Mouse (Mus musculus) granulocyte monocyte progenitor cell, adult 5-6 weeks (primary cell): ENCODE data around the gene Stk35. TPM values are rescaled to one million over a fixed set of nuclear protein-coding genes. Genes with fewer than 3 reads are reported as not detected.

ENCODE experiments used
- ATAC-seq: replicated peaks from 2 replicates; pipeline ENCODE4 v1.8.0; 2016; ENCODE audit warnings: mild to moderate bottlenecking, moderate TSS enrichment, inconsistent platforms; ENCODE audit not compliant: poor library complexity, severe bottlenecking
- total RNA-seq, 2 experiments: library from RNA; stranded (forward) in 1 of 2; stranded (reverse) in 1 of 2; fragments of 200-712, 200-1000 nt in 1 of 2; fragments of >200 nt in 1 of 2; fragmentation: Nextera tagmentation in 1 of 2; gene quantifications; 2 replicates each; pipeline ENCODE4 v1.2.3; 2014 to 2017

Gene Stk35
- 16.8 and 19.3 TPM in 2 replicates for total RNA-seq (2014; fragmentation: Nextera tagmentation)
- 8.7 and 9.1 TPM in 2 replicates for total RNA-seq (2017)

DNA sequence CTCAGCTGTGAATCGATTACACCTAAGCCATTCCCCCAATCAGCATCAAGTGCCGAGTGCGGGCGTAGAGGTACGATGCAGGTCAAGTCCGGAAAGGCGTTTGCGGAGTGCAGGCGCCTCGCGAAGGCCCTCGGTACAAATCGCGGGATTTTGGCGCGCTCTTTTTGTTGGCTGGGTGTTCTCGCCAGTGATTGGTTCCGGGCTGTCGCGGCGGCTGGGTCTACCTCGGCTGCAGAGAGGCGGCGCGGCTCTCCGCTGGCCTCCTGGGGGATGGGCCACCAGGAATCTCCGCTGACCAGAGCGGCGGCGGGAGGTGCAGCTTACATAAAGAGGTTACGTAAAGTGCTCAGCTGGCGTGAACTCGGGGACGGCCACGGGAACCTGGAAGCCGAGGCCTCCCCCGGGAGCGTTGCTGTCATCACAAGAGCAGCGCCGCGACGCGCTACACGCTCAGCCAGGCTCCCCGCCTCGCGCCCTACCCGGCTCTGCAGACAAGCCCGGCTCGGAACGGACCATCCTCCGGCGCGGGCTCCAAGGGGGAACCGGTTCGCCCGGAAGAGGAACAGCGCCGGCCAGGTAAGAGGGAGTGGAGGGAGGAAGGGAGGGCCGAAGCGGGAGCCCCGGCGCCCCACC, at the start of gene Stk35:
TSS of gene Stk35 (plus strand) at position 247 of the 633 bp plus-strand sequence.
- peak; percentile 77 for ATAC-seq

DNA sequence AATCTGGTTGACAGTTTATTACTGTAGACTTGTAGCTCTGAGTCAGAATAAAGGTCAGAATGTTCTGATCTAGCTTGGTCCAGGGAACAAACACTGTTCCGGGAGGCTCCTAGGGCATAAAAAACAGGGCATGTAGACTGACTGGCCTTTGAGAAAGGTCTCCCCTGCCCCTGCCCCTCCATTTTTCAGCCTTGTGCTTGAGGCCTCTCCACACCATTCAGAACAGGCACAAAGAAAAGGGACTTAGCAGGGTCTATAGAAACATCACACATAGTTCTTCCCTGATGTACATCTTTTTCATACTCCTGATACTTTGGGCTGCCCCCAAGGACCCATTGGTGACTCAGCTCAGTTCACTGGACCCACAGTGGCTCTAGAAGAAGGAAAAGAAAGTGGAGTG, 18.3 kb upstream of the Stk35 start:
- ATAC-seq = no peak

DNA sequence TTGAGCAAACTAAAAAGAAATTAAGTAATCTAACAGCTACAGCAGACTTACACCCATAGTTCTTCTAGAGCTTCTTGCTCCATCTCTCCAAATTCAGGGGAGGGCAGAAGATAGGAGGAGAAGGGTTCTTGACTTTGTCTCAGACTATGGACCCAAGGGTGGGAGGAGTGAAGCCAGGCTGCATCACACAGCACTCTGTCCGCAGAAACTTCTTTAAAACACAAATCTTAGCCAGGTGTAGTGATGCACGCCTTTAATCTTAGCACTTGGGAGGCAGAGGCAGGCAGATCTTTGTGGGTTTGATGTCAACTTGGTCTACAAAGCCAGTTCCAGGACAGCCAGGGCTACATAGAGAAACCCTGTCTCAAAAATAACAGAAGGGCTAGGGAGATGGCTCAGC, 3.8 kb upstream of the Stk35 start:
- no peak for ATAC-seq

DNA sequence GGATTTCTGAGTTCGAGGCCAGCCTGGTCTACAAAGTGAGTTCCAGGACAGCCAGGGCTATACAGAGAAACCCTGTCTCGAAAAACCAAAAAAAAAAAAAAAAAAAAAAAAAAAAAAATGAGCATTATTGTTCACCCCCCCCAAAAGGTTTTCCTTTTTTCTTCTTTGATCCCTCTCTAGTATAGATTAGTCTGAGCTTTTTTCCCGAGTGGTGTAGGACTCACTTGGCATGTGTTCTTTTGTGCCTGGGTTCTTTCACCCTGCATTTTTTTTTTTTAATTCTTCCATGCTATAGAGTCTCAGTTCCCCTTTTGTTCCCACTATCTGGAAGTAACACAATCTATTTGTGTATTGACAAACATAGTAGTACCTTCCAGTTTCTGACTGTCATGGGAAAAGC, 2.6 kb upstream of the Stk35 start:
- no peak for ATAC-seq

DNA sequence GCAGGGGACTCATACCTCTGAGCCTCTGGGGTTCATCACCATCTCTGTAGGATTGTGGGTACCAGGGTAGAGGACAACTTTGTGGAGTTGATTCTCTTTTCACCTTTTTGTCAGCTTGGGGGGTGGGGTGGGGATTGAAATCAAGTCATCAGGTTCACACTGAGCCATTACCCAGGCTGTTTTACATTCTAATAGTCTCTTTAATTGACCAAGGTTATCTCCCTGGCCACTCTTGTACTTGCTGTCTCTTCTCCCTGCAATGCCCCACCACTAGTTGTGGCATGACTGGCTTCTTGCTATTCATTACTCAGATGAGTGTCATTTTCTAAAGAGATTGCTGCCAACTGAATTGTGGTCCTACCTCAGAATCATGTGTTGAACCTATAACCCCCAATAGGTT, 1.9 kb upstream of the Stk35 start:
- no peak for ATAC-seq

DNA sequence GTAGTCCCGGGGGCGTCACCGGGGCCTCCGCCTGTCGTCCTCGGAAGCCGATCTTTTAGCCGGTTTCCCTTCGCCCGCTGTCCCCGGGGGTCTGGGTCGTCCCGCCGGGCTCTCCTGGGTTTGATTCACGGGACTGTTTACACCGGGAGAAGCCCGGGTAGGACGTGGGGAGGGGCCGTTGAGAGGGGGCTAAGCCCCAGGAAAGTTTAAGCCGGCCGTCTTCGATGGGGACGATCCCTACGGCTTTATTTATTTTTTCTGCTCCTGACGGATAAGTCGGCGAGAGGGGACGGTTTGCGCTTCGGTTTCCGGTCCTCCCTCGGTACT, 550 bp downstream of the Stk35 start:
- 0 out of 2 replicates have a peak, but pooled peaks have one; percentile 2 for ATAC-seq

DNA sequence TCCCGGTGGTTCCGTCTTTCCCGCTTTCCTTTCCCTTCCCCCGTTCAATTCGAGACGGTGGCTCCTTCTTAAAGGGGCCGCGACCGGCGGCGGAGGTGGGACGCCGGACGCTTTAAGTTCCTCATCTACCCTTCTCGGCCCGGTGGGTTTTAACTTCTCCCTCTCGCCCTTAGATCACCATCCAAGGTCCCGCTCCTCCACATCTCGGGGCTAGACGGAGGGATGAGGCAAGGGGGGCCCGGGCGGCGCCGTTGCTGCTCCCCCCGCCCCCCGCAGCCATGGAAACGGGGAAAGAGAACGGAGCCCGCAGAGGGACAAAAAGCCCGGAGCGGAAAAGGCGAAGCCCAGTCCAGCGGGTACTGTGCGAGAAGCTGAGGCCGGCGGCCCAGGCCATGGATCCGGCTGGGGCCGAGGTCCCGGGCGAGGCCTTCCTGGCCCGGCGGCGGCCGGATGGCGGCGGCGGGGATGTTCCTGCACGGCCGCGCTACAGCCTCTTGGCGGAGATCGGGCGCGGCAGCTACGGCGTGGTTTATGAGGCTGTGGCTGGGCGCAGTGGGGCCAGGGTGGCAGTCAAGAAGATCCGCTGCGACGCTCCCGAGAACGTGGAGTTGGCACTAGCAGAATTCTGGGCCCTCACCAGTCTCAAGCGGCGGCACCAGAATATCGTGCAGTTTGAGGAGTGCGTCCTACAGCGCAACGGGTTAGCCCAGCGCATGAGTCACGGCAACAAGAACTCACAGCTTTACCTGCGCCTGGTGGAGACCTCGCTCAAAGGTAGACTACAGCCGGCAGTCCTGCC, 1.1 kb downstream of the Stk35 start:
- ATAC-seq = peak; percentile 72

DNA sequence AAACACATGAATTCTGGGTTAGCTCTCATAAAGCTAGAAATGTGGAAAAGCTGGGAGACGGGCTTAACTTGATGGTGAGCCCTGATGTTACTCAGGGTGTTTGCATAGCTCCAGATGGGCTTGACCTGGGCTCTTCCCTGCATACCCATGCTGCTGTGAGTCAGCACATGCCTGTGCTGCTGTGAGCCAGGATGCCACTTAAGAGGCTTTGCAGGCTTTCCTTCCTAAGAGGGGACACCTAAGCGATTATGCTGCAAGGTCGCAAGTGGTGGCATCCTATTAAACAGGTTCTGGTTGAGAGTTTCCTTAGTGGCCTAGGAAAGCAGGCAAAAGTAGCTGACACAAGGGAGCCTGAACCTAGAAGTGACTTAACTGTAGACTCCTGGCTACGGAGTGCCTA, 5.2 kb downstream of the Stk35 start:
- no peak for ATAC-seq

DNA sequence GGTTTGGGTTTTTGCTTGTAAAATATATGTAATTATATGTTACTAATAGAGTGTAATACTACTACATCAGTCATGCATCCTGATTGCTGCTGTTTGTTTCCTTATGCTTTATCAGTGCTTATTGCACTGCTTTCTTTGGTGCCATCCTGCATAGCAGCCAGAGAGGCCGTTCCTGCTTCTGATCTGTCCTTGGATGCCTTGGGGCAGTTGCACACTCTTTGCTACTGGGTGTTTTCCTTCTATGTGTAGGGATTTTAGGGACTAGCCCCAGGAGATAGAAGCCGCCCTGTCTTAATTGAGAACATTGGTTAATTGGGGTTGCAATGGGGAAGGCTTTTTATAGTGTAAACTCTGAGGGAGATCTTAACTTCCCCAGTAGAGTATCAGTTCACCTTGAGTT, 6.2 kb downstream of the Stk35 start:
- no peak for ATAC-seq

DNA sequence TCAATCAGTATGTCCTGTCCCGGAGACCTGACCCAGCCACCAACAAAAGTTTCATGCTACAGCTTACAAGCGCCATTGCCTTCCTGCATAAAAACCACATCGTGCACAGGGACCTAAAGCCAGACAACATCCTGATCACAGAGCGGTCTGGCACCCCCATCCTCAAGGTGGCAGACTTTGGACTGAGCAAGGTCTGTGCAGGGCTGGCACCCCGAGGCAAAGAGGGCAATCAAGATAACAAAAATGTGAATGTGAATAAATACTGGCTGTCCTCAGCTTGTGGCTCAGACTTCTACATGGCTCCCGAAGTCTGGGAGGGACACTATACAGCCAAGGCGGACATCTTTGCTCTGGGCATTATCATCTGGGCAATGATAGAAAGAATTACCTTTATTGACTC, 10.2 kb downstream of the Stk35 start:
- no peak for ATAC-seq

DNA sequence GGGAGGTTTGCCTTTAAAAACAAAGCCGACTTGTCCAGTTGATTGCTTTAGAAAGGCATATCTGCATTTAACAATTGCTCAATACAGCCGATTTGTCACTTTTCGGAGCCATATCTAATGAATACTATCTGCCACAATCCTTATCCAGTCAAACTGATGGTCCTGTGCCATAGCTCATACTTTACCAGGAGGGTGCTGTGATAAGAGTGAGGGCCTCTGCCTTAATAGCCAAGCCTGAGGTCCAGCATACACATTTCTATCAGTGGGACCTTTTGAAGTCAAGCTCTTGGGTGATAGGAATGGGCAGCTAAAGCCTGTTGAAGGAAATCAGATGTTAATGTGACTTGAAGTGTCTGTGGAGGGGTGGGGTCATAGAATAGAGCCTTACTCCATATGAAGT, 13.7 kb downstream of the Stk35 start:
- ATAC-seq = no peak

DNA sequence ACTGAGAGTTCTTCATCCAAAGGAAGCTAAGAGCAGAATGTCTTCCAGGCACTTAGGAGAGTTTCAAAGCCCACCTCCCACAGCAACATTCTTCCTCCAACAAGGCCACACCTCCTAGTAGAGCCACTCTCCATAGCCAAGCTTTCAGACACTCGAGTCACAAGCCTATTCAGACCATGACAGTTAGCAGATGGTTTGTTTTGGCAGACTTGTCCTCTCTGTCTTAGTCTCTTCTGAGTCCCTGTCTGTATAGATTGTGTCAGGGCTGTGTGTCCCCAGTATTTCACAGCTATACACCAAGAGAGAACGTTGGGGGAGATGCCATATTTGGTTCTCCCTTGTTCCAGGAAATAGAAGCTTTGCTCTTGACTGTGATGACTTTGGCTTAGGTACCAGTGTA, 14.8 kb downstream of the Stk35 start:
- no peak for ATAC-seq

DNA sequence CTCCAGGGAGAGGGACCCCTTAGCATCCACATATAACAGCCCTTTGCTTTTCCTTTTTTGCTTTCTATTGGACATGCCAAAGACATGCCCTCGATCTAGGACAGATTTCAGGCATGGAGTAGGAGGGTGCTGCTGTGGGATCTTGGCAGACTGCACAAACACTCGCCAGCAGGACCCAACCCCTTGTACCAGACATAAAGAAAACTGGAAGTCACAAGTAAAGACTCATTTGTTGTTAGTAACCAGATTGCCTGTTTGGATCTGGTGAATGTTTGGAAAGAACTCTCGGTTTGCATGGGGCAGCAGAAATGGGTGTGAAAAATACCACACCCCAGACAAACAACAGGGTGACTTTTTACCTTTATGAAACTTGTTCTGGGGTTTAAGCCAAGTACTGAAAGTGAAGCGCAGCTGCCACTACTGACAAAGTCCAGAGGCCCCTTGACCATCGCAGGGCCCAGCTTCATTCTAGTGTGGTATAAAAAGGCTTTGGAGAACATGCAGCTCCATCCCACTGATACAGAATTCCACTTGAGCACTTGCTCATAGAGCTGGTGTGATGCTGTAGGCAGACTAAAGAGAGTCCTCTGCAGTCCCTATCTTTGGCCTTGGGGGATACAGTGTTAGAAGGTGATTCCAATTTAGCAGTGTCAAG, 17.4 kb downstream of the Stk35 start:
- no peak for ATAC-seq

DNA sequence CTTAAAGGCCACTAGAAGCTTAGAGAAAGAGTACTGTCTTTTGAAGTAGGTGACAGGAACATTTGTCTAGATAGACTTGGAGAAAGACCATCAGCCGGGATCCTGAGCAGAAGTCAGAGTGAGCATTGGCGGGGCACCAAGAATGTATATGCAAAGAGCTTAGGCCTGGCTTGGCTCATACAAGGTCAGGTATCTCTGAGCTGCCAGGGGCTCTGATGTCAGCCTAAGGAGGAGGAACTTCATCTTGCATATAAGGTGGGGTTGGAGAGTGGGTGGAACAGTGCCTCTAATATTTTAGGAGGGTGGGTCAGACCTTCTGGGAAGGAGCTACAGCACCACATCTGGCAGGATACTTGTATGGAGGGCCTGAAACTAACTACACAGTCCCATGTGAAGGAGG, 18.6 kb downstream of the Stk35 start:
- no peak for ATAC-seq

DNA sequence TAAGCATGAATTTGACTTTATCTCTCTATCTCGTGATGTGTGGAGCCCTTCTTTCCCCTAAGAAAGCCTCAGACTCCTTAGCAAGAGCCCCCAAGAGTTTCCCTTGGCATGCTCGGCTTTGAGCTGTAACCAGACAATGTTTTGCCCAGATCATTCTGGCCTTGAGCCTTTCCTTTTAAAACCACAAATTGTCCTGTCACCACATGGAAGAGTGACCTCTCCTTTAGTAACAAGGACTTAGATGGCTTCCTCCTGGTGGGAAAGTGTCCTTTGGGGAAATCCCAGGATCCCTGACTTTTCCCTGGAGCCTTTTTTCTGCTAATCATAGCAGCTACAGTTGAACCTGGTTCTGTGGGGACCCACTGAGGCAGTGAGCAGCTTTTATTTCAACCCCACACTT, 19.2 kb downstream of the Stk35 start:
- no peak for ATAC-seq

DNA sequence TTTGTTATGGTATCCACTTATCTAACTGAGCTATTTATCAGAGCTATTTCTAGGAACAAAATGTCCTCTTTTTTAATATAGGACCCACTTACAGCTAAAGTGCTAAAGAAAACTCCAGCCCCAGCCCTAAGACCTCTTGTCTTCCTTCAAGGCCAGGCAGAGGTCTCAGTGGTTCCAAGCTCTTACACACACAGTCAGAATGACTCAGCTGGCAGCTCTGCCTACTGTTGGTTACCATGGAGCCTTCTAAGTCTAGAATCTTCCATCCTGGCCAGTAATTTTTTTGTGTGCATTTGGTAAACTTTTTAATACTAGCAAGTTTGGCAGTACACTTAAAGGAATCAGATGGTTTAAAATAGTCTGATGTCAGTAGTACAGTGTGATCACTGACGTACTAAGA, 19.6 kb downstream of the Stk35 start:
- ATAC-seq = no peak

DNA sequence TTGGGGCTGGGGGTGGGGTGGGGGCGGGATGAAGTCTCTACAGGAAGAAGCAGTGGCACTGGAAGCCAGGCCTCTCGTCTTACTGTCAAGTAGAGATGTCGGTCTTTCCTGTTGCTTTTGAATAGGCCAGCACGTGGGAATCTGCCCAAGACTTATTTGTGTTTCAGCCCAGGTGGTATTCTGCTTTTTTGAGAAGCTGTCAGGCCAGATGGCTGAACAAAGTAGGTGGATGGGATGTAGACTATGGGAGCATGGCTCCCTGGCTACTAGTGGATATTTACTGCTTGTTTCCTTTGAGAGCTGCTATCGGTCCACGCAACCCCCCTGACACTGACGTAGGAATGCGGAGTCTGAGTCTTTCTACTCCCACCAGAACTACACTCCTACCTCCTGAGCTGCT, 20.7 kb downstream of the Stk35 start:
- no peak for ATAC-seq

DNA sequence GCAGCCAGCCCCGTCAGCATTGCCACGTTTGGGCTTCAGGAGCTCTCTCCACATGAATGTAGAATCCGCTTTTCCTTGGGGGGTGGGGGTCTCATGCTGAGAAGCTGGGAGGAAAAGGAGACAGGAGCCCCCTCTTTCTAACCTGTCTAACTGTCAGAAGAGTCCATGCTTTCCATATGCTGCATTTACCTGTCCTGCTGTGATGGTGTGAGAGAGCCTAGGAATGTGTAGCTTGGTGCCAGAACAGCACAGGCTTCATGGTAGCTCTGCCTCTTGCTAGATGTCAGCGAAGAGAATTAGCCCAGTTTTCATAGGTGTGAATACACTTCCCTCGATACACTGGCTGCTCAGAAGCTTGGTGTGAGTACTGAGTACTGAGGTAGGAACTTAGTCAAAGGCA, 21.3 kb downstream of the Stk35 start:
- no peak for ATAC-seq

DNA sequence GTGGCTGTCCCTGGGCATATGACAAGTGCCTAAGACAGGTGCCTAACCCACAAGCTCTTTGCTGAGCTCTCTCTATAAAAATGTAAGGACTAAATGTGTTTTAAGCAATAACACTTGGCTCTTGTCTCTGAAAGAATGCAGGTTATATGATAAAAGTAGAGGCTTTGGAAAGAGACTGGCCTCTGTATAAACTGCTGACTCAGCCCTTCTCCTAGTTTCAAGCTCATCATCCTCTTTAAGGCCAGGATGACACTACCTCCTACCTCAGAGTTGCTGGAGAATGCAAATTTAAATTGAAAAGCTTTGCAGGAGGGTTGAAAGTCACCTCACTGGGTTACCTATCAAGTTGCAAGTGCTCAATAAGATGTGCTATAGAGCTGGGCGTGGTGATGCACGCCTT, 23.0 kb downstream of the Stk35 start:
- ATAC-seq = no peak

DNA sequence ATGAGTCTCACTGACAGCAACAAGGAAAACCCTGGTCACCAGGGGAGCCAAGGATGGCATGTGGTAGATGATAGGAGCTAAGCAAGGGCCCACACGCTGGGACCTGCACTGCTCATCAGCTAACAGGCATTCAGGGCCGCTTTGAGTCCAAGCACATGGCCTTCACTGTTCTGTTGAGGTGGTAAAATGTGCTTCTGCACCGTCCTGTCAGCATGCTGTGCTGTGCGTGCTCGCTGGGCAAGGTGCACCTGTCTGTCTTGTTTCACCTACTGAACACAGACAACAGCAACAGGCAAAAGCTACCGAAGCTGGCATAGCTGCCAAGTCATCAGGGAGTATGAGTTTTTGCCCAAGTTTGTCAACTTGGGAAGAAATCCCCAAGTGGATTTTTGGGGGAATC, 23.9 kb downstream of the Stk35 start:
- ATAC-seq = no peak

DNA sequence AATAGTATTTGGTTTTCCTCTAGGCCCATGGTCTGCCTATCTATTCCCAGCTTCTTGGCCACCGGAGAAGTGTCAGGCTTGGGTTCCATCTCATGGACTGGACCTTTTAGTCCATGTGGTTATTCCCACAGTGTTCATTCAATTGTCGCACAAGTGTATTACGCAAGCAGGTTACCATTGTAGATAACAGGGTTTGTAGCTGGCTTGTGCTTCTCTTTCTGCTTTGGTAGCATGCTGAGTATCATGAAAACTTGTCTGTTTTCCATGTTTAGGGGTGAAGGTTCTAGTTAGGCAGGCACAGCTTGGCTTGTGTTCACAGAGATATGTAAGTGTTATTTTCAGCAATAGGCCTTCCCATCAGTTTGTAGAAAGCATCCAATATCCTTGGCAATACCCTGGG, 25.8 kb downstream of the Stk35 start:
- ATAC-seq = no peak

DNA sequence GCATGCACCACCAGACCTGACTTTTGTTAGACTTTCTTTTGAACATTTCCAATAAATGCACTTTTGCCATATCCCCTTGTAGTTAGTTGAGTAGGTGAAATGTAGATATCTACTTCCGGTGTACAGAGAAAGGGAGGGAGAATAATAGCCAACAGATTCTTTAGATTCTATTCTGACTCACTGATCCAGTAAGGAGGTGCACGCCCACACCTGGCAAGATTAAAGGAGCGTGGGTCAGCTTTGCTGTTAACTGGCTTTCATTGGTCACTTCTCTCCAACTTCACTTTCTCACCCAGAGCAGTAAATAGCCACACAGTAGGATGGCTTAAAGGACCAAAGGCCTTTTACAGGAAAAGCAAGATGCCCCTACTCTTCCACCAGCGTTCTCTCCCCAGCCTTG, 32.7 kb downstream of the Stk35 start:
- no peak for ATAC-seq
